Mouse (Mus musculus) megakaryocyte, adult 5-6 weeks (primary cell): Measurements from ENCODE around the gene Ier5l. TPM values are rescaled to one million over a fixed set of nuclear protein-coding genes. Genes with fewer than 3 reads are reported as not detected.

Source experiments
- ATAC-seq: 2 replicates; pipeline ENCODE4 v1.8.0; 2016; ENCODE audit warnings: mild to moderate bottlenecking, inconsistent platforms; ENCODE audit not compliant: poor library complexity, severe bottlenecking
- total RNA-seq, 2 experiments: library from RNA; stranded (forward) in 1 of 2; stranded (reverse) in 1 of 2; fragments of 153-499, 151-499 nt in 1 of 2; fragments of 221-1000, 200-1000 nt in 1 of 2; gene quantifications; 2 replicates each; pipeline versions ENCODE4 v1.2.3 to v1.2.4; 2015 to 2017

The Ier5l gene
- total RNA-seq, 2 experiments from 2014 or later, result 0.40 to 0.99 TPM

DNA sequence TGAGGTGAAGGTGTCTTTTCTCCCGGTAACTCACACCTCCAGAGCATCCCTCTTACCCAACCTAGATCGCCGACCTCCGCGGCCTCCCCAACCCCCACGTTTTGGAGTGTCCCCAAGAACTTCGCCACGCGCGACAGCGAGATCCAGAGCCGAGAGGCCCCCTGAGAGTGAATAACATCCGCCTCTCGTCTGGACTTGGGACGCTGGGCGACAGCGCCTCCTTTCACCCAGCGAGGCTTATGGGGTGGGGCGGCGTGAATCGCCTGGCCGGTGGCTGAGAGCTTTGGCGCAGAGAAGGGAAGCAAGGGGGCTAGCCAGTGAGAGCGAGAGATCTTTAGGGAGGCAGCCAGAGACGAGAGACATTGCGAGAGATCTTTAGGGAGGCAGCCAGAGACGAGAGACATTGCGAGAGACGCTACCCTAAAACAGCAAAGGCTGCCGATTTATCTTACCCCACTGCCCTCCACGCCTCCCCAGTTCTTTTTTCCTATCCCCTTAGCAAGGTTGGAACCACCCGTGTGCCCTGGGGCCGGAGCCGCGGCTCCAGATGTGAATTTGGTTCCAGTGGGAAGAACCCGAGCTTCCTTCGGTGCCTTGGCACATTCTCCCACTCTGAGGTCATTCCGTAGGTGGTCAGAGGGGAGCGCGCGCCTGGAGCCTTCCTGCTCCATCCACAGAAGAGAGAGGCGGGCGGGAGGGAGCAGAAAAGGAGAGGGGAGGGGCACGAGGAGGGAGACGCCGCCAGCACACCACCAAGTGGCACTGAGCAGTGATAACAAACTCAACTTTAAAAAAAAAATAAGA lies 3.7 kb downstream of the Ier5l start:
- ATAC-seq, result no peak

DNA sequence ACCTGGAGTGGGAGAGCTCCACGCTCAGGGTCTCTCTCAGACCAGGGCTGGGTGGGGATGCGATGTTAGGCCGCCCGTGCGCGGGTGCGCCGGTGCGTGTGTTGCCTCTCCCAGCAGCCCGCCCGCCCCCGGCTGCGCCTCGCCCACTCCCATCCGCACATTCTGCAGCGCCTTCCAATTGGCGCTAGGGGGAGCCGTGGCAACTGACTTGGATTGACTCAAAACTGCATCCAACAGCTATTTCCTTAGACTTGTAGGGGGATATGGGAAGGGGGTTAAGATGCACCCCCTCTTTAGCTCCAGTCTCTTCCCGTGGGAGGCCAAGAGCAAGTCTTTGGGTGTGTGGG lies 4.2 kb downstream of the Ier5l start:
- peak; percentile 33; the same call in 1 of the 2 replicates for ATAC-seq

DNA sequence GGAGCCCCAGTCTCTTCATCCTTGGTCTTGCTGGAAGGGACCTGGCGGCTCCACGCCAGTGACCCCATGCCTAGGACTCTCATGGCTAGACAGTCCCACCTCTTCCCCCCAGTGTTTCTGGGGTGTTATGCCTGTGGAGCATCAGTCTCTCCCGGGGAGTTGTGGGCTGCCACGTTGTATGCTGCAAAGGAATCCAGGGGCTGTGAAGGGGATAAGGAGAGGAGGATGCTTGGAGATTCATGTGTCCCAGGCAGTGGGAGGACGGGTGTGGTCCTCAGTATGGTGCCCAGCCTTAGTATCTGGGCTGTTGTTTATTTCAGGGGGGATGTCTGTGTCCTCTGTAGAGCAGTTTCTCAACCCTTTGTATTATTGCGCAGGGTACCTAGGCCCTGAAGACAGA lies 5.0 kb downstream of the Ier5l start:
- ATAC-seq, result no peak

DNA sequence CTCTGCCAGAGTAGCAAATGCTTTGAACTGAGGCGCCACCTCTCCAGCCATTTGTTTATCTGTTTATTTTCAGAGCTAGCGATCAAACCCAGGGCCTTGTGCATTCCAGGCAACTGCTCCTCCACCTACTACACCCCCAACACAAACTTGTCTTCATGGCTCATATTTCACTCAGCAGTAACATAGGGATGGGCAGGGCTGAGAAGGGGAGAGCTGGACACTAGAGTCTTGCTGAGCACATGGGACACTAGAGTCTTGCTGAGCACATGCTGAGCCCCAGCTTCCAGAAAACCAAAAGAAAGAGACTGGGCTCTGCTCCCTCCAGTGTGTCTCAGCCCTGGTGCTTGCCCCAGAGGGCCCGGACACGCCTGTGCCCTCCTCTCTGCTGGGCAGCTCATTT lies 7.2 kb downstream of the Ier5l start:
- no peak for ATAC-seq

DNA sequence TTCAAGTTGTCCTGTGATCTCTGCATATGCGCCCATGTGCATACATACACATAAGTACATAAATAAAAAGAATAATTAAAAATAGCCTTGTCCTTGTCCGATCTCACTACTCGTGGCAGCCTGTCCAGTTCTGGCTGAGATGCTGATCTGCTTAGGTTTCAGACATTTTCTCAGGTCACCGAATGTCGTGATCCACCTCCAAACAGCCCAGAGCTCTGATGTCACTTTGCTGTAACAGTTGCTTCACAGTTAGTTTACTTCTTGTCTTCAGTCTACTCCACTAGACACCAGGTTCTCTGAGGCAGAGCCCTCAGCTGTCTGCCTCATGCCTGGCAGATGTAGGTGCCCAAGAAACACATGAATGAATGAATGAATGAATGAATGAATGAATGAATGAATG lies 9.6 kb downstream of the Ier5l start:
- 0 out of 2 replicates have a peak, but pooled peaks have one; percentile 25 for ATAC-seq

DNA sequence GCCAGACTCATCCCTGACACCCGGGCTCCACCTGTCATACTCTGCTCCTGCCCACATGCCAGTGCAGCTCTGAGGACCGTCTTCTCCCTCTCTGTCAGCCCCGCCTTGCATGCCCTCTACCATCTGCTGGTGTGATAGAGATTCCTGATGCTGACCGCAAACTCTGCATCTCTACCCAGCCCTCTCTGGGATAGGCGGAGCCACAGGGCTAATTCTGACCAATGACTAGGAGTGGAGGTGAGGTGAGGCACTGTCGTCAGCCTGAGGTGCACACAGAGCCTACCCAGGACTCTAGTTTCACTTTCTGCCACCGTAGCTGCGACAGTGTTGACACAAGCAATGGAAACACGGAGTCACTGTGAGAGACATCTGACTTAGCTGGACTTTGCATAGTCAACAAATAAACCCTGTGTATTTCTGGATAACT lies 10.1 kb downstream of the Ier5l start:
- ATAC-seq, result peak; percentile 97

DNA sequence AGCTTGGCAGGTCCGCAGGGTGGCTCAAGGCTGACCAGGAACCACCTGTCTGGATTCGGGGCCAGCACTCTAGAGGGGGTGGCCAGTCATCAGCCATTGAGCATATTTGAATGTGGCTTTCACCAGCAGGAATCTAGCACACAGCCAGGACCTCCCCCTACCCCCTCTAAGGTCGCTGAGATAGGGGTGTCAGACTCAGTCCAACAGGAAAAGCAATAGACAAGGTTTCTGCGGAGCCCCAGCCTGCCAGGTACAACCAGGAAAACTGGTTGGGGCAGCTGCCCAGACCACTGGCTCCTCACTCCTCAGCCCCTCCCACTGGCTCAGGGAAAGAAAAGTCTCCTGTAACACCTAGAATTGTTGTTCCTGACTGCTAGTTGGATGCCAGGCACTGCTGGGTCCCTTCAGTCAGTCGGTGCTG lies 10.7 kb downstream of the Ier5l start:
- no peak for ATAC-seq

DNA sequence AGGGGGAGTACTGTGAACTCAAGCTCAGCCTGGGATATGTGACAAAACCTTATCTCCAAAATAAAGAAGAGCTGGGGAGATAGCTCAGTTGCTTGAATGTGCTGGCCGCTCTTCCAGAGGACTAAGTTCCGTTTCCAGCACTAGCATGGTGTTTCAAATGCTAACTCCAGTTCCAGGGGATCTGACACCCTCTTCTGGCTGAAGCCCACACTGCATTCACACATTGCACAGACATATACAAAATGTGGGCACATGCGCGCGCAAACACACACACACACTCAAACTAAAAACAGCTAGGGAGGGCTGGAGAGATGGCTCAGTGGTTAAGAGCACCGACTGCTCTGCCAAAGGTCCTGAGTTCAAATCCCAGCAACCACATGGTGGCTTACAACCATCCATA lies 14.8 kb downstream of the Ier5l start:
- no peak for ATAC-seq

DNA sequence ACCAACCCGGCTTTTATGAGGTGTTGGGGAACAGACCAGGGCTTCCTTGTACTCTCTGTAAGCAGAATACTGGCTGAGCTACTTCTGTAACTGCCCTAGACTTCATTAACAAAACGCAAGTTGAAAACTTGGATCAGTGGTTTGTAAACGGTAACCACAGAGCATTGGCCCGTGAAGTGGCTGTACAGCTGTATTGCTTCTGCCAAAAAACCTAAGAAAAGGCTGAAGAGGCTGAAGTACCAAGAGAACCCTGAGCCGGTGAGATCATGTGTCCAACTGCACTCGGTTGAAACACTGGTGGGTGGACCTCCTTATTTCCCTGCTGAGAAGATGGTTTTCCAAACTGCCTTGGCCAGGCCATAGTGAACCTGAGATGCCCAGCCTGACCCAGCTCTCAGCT lies 15.7 kb downstream of the Ier5l start:
- no peak for ATAC-seq

DNA sequence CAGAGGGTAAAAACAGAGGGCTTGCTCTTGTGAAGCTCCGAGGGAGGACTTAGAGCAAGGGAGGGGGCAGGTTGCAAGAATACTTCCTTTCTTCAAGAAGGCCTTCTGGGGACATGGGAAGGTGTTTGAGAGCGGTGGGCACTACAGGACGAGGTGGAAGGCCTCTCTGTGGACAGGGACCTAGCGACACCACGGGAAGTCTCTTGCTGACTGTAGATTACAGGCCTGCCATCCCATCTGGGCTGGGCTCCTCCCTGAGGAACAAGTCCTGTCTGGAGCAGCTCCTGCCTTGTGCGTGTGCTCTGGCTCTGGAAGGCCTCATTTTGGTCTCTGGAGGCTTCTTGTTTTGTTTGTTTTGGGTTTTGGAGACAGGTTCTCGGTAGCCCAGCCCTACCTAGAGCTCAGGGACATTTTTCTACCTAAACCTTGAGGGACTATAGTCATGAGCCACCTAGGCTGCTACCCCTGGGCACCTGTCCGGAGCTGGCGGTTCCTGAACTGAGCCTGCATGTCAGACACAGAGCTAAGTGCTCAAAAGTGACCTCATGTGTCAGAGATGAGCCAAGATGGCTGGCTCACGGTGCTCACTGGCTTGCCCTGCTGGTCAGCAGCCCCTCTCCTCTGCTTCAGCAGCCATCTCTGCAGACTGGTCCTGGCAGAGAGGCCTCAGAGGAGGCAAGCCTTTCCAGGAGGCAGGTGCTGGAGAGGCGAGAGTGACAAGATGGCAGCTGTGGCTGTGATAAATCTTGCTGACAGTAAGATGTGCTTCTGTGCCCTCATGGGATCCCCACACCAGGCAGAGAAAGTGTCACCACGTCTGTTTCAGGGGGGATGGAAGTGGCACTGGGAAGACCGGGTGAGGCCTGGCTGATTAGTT lies 17.7 kb downstream of the Ier5l start:
- no peak for ATAC-seq

DNA sequence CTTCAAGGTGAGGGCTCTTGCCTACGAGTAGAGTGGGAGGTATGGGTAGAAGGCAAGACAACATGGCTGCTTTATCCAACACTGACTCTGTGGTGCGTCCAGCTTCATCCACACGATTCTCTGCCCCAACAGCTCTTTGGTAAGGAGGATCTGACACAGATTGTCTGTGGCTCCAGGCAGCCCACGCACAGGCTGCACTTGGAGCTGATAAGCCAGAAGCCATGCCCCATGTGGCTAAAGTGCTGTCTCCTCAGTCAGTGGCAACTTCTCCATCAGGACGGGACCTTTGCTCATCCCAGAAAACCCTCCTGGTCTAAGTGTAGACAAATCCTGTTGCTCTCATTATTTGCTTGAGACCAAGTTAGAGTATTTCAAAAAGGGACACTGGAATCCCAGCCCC lies 19.4 kb downstream of the Ier5l start:
- no peak for ATAC-seq

DNA sequence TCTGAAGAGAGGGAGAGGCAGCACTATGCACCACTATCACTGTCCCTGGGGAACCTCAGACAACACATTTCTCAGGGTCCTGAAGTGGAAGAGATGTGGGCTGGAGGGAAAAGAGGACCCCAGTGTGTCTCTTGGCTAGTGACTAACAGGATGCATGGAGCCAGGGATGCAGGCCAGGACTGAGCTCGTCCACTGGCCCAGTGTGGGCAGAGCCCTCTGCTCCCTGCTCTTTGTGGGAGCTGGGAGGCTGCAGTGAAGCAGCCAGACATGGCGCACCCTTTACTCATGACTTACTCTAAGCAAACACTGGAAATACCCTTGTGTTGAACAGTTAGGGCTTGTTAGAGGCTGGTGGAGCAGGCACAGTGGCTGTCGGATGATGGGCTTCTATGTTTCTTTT lies 20.4 kb downstream of the Ier5l start:
- ATAC-seq, result no peak

DNA sequence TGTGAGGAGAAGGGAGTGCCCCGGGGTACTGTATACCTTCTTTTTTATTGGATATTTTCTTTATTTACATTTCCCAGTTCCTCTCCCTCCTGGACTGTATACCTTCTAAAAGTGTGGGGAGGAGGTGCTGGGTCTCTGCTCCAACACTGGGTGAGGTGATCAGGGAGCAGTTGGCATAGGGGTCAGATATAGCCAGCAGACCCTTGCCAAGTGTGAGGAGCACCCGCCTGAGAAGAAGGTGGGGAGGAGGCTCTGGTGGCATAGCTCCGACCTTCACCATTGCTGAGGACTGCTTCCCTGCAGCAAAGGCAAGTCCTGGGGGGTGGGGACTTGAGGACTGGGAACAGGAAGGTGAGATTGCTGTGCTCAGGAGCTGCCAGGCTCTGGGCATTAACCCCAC lies 22.5 kb downstream of the Ier5l start:
- no peak for ATAC-seq

DNA sequence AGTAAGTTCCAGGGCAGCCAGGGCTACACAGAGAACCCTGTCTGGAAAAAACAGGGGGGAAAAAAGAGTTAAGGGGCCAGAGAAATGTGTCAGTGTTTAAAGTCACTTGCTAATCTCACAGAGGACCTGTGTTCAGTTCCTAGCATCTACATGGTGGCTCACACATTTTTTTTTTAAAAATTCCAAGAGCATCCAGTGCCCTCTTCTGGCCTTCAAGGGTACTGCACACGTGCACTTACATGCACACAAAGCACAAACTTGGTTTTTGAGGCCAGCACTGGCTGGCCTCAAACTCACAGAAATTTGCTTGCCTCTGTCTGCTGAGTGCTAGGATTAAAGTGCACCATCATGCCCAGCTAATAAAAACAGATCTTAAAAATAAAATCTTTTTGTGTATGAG lies 23.5 kb downstream of the Ier5l start:
- no peak for ATAC-seq

DNA sequence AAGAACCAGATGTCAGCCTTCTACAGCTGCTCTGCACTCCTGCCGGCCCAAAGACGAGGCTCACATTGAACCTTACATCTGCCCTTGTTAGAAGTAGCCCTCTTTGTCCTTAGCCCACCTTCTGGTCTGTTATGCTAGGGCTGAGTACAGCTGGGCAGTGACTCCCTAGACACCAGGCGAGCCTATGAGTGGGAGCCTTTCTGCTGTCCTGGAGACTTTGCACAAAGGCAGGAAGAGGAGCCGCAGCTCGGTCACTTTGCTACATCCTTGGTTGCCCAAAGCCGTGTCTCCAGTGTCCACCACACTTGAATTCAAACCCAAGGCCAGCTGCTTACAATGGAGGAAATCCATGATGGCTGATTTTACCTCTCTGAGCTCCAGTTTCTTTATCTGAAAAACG lies 25.6 kb downstream of the Ier5l start:
- ATAC-seq, result no peak

DNA sequence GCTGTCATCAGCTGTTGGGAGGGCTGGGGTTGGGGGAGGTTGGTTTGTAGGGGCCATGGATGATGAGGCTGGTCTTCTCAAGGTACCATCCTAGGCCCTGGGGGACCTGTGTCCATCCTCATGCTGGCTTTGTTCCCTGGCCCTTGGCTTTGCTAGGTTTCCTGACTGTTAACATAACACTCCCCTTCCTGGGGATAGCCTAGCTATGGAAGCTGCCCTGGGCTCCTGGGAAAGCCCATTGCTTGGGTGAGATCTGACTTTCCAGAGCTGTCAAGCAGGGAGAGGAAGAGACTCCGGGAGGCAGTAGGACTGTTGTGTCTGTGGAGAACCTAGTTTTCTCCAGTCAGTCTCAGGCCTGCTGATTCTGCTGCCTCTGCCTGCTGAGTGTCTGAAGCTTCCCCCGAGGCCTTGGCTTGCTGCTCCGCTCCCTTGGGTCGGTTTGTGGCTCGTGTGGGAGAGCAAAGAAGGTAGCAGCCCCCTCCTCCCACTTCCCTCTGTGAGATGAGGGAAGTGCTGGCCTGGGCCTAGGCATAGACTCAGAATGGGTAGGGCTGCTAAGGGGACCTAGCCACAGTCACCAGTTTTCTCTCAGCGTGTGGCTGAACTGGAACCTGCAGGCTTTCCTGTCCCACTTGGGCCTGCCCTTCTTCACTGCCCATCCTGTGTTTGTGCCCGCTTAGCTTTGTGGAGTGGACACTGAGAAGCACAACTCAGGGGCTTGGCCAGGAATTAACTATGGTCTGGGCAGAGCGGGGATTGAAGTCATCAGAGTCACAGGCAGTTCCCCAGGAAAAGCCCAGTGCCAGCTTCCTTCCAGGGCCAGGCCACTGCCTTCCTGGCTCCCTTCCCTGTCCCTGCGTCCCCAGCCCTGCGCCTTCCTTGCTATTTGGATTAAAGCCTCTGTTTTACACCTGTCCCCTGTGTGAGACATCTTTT lies 26.9 kb downstream of the Ier5l start:
- ATAC-seq, result no peak

DNA sequence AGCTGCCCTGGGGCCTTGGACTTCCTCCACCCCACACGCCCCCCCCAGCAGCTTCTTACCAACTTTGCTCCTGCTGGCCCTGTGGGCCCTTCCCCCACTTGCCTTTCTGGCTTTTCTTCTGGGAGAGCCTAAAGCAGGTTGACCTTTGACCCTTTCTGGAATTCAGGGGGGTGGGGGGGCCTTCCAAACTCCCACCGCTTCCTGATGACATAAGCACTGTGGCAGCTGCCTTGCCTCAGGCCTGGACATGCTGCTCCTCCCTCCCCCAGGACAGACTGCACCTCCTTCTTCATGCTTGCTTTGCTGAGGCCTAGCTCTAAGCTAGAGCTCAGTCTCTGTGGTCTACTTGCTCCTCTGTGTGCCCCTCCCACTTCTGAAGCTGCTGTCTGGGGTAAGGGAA lies 28.7 kb downstream of the Ier5l start:
- ATAC-seq, result no peak

DNA sequence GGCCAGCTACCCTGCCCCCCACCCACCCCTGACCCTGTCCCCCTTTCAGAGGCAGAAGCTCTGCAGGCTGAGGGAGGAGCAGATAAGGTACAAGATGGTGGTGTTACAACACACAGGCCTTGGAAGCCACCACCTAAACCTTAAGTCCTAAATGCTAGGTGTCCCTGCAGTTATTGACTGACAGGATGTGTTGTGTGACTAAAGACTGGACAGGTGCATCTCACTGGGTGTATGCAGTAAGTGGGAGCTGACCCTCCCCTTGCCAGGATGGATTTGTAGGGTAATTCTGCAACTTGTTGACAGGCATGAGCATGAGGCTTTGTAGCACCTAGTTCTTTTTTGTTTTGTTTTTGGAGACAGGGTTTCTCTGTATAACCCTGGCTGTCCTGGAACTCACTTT lies 29.6 kb downstream of the Ier5l start:
- no peak for ATAC-seq

DNA sequence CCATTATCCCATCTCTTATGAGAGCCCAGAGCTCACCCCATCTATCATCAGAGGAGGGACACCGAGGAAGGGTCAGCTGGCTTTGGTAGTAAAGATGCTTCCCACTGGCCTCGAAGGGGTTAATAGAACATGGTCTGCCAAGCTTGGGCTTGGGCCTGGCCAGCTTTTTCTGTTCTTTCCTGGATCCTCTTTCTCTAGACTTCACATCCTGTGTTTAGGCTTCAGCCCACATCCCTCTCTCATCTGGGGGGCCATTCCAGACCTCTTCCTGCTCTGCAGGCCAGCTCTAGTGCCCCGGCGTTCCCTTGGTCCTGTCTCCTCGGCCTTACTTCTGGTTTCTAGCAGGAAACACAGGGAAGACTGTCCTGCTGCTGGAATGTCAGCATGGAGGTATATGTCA lies 30.0 kb downstream of the Ier5l start:
- ATAC-seq, result no peak

DNA sequence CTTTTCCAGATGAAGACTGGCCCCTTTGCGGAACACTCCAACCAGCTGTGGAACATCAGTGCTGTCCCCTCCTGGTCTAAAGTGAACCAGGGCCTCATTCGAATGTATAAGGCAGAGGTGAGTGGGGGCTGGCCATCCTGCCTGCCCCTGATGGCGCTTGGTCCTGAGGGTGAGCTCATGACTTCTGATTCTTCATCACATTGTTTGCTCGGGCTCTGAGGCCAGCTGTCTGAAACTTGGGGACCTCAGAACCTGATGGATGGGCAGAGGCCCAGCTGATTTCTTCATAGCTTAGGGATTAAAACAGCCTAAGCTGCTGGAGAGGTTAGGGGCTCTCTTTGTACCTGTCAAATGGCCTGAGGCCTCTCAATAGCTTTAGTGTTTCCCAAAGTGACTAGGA lies 30.7 kb downstream of the Ier5l start:
- no peak for ATAC-seq

DNA sequence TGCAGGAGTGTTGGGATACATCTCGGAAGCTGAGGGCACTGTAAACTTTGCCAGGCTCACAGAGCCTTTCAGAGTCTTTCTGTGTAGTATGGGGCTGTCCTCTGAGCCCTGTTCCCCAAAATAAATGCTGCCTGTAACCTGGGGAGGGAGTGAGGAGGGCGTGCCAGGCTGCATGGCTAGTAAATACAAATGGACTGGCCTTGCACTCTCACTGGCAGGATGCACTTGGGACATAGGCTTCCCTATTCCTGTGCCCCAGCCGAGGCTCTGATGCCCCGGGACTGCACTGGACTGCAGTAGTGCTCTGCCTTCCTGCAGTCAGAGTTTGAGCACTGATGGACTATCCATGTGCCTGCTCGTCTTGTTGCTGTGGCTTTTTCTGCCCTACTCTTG lies 31.5 kb downstream of the Ier5l start:
- no peak for ATAC-seq
